Mouse (Mus musculus) kidney, embryonic 14.5 days (tissue): ENCODE results near the gene Dnajc15. TPM values are rescaled to one million over a fixed set of nuclear protein-coding genes. Genes with fewer than 3 reads are reported as not detected.
"Not testable (repeated sequence)": the region's sequence is repeated elsewhere in the genome, so short reads cannot be mapped to it uniquely, and the experiment has no call there.

Experiments used
- ATAC-seq: fragments of 200-750 bp; cut with Nextera tagmentation; 2 replicates; pipeline ENCODE4 v1.8.0; 2017; ENCODE audit warnings: moderate number of reproducible peaks, mild to moderate bottlenecking, moderate TSS enrichment, moderate library complexity; ENCODE audit not compliant: low FRiP score, low TSS enrichment
- H3K27ac ChIP-seq: fragments of 300-500 bp; sonication (generic); 2 replicates; pipeline ENCODE4 v1.5.1; 2014; ENCODE audit warnings: low read depth, mild to moderate bottlenecking, low read length, moderate library complexity, mixed read lengths
- H3K27me3 ChIP-seq: fragments of 300-500 bp; sonication (generic); 2 replicates; pipeline ENCODE4 v1.6.1; 2014; ENCODE audit warnings: mild to moderate bottlenecking, low read length; ENCODE audit not compliant: control insufficient read depth, insufficient read depth
- H3K36me3 ChIP-seq: fragments of 300-500 bp; sonication (generic); 2 replicates; pipeline ENCODE4 v1.6.1; 2014; ENCODE audit warnings: low read length, mixed read lengths; ENCODE audit not compliant: control insufficient read depth, insufficient read depth
- H3K4me1 ChIP-seq: fragments of 300-500 bp; sonication (generic); 2 replicates; pipeline ENCODE4 v1.6.1; 2014; ENCODE audit warnings: low read length, mixed read lengths; ENCODE audit not compliant: control insufficient read depth, insufficient read depth
- H3K4me2 ChIP-seq: fragments of 300-500 bp; sonication (generic); replicated peaks from 2 replicates; pipeline ENCODE4 v1.6.1; 2014; ENCODE audit warnings: low read depth, mild to moderate bottlenecking, low read length
- H3K4me3 ChIP-seq: fragments of 300-500 bp; sonication (generic); 2 replicates; pipeline ENCODE4 v1.5.1; 2014; ENCODE audit warnings: mild to moderate bottlenecking, low read length
- H3K9ac ChIP-seq: fragments of 300-500 bp; sonication (generic); 2 replicates; pipeline ENCODE4 v1.6.1; 2014; ENCODE audit warnings: low read depth, mild to moderate bottlenecking, low read length, moderate library complexity
- H3K9me3 ChIP-seq: fragments of 300-500 bp; sonication (generic); 2 replicates; pipeline ENCODE4 v1.6.1; 2016; ENCODE audit warnings: low read length; ENCODE audit not compliant: control insufficient read depth
- WGBS: fragments of 180-500 bp; shearing (Covaris S2); extraction: QIAGEN DNeasy Blood & Tissue Kit; methylation state at CpG from one replicate; pipeline ENCODE4 v1.1.7; 2014; 5-methylcytosine and 5-hydroxymethylcytosine counted together
- polyA plus RNA-seq: library from polyadenylated mRNA; unstranded; fragments of >200 nt; fragmentation: Nextera tagmentation; extraction: Ambion mirVana; gene quantifications from 2 replicates; pipeline ENCODE4 v1.2.1, GENCODE M21; 2014

Gene Dnajc15
- polyA plus RNA-seq, 1 experiment from 2014 or later = 130 TPM

DNA sequence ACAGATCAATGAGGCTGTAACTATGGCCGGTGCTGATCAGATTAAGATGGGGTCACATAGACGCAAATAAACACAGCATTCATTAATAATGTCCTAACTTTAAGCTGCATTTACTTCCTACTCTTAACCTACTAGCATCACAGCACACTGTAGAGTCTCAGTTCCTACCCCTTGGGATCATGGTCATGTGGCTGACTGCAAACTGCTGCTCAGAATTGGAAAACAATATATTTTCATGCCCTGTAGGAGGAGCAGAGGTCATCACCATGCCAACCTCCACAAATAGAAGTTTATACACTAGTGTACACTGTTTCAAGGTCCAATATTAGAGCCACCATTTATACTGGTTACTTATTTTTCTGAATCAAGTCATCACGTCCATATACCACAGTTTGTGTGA is 21.0 kb upstream of the Dnajc15 start:
- no peak for ATAC-seq
- Histone ChIP-seq H3K27me3 (no peaks in the 10 kb centered on the region), H3K9me3 (no peaks in the 10 kb centered on the region), H3K4me3 (no peak overlapping the region), H3K4me2 (no peak overlapping the region), H3K36me3 (no peaks in the 10 kb centered on the region), H3K4me1 (no peaks in the 10 kb centered on the region), H3K9ac (no peak overlapping the region), H3K27ac (no peak overlapping the region)
- 84% methylated on average over 3 of the region's 3 CpGs for WGBS

DNA sequence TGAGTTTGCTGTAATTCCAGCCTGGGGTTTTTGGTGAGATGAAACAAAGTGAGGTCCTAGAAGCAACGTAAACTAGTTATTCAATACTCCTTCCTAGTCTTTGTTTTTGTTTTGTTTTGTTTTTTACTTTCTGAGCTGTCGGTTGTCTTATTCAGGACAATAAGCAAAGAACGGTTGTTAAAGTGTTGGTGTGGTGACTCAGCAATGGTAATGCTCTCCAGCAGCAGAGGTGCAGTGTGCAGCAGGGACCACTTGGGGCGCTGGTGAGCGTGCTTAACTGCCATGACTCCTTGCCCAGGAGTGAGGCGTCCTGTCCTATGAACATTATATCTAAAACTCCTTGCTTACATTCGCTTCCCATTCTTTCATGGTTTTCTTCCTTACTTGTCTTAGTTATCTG is 15.0 kb upstream of the Dnajc15 start:
- Histone ChIP-seq H3K4me1 (no peaks in the 10 kb centered on the region), H3K9me3 (no peaks in the 10 kb centered on the region), H3K9ac (no peak overlapping the region), H3K4me3 (no peak overlapping the region), H3K4me2 (no peak overlapping the region), H3K27me3 (no peaks in the 10 kb centered on the region), H3K36me3 (no peaks in the 10 kb centered on the region), H3K27ac (no peak overlapping the region)
- no peak for ATAC-seq
- WGBS = 87% methylated on average over 7 of the region's 7 CpGs

DNA sequence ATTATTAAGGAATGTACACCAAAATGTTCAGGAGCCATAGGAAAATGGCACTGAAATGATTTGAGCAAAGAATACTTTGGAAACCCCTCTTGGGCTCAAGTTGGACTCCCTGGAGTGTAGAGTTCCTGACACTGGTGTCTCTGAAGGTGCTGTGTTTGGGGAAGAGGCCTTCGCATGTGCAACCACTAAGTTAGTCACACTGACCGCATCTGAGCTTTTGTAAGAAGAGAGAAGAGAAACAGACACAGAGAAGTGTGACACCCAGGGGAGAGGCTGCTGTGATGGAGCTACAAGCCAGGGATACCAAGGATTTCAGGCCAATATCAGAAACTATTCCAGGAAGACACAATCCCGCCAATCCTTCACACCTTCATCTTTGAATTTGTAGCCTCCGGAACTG is 12.0 kb upstream of the Dnajc15 start:
- no peak overlapping the region for H3K27ac ChIP-seq
- ATAC-seq = no peak
- no peaks in the 10 kb centered on the region for H3K9me3 ChIP-seq
- no peak overlapping the region for H3K4me3 ChIP-seq
- H3K27me3 ChIP-seq = no peaks in the 10 kb centered on the region
- no peaks in the 10 kb centered on the region for H3K4me1 ChIP-seq
- 86% methylated on average over 4 of the region's 4 CpGs for WGBS
- no peak overlapping the region for H3K4me2 ChIP-seq
- H3K9ac ChIP-seq = no peak overlapping the region
- no peaks in the 10 kb centered on the region for H3K36me3 ChIP-seq

DNA sequence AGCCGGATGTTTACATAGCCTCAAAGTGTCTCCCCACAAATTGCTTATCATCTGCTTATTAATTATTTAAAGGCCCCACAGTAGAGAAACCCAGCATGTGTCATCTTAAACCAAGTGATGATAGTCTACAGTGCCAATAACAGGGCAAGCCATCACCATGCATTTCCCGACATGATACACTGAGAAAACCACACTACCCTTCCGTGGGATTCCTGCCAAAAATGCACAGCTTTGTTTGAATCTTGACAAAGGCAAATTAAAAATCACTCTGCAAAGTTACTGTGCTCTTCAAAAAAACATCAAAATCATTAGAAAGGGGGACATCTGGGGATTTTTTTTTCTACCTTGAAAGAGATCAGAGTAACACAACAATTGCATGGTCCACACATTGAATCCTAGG is 11.5 kb upstream of the Dnajc15 start:
- H3K4me2 ChIP-seq = no peak overlapping the region
- H3K9ac ChIP-seq = no peak overlapping the region
- H3K9me3 ChIP-seq = no peaks in the 10 kb centered on the region
- 83% methylated on average over 3 of the region's 3 CpGs for WGBS
- no peak overlapping the region for H3K27ac ChIP-seq
- H3K4me3 ChIP-seq = no peak overlapping the region
- H3K4me1 ChIP-seq = no peaks in the 10 kb centered on the region
- H3K36me3 ChIP-seq = no peaks in the 10 kb centered on the region
- H3K27me3 ChIP-seq = no peaks in the 10 kb centered on the region
- no peak for ATAC-seq

DNA sequence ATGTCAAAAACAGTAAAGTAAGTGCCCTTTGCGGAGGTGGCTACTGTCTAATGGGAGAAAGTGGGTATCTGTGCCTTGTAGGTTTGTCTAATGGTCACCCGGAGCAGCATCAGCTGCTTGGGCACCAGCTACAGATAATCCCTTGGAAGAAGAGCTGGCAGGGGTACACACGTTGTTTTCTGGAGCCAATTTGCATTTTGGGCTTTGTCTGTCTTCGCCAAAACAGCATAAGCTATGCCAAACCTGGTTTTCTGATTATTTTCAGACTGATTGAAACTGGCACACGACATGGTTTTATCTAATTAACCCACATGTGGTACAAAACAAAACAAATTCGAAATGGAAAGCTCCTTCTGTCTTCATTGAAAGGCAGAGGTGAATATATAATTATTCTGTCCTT is 7.7 kb upstream of the Dnajc15 start:
- Histone ChIP-seq H3K9ac (no peak overlapping the region), H3K4me3 (no peak overlapping the region), H3K27me3 (no peaks in the 10 kb centered on the region), H3K4me2 (no peak overlapping the region), H3K4me1 (no peaks in the 10 kb centered on the region), H3K9me3 (no peaks in the 10 kb centered on the region), H3K36me3 (no peaks in the 10 kb centered on the region), H3K27ac (no peak overlapping the region)
- 78% methylated on average over 6 of the region's 6 CpGs for WGBS
- ATAC-seq = no peak

DNA sequence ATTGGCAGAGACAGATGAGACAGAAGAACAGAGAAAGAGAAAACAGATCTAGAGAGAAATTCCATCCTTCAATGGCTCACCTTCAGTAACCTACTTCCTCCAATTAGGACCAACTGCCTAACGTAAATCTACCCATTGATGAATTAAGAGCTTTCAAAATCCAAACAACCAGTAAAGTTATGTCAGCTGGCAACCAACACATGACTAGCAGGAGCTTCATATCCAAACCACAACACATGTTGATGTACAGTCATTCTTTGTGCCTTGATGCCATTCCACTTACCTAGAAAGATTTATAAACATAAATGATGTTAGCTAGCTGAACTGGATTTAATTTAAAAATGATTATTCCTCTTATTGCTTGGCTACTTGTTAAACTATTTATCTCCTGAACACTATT is 7.1 kb upstream of the Dnajc15 start:
- H3K9me3 ChIP-seq = no peaks in the 10 kb centered on the region
- 78% methylated on average over 1 of the region's 1 CpGs for WGBS
- no peak overlapping the region for H3K4me3 ChIP-seq
- H3K27ac ChIP-seq = no peak overlapping the region
- no peaks in the 10 kb centered on the region for H3K36me3 ChIP-seq
- H3K4me2 ChIP-seq = no peak overlapping the region
- H3K27me3 ChIP-seq = no peaks in the 10 kb centered on the region
- no peak overlapping the region for H3K9ac ChIP-seq
- no peak for ATAC-seq
- no peaks in the 10 kb centered on the region for H3K4me1 ChIP-seq

DNA sequence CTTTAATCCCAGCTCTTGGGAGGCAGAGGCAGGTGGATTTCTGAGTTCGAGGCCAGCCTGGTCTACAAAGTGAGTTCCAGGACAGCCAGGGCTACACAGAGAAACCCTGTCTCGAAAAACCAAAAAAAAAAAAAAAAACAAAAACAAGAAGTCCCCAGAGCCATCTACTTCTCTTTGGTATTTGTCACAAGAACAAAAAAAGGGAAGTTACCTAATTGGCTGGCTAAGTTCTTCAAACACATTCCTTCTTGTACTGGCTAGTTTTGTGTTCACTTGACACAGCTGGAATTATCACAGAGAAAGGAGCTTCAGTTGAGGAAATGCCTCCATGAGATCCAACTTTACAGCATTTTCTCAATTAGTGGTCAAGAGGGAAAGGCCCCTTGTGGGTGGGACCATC is 3.0 kb upstream of the Dnajc15 start:
- not testable (repeated sequence) for ATAC-seq, H3K4me2 ChIP-seq, H3K27me3 ChIP-seq, H3K9ac ChIP-seq, H3K4me1 ChIP-seq, H3K27ac ChIP-seq, H3K36me3 ChIP-seq, H3K4me3 ChIP-seq, H3K9me3 ChIP-seq
- 83% methylated on average over 1 of the region's 2 CpGs for WGBS

DNA sequence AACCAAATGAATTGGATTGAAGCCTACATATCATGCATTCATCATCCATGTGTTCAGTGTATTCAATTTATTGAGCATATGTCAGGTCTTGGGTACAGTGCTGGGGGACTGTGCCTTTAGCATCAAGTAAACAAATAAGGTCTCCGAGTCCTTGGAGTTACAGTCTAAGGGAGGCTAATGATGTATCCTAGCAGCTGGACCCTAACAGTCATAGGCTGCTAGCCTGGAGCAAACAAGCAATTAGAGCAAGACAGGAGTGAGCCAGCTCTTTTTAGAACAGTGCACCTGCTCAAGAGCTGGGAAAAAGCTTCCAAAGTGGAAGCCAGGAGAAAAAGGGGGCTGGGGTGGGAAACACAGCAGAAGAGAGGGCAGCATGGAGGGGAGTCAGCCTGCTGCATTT is 1.3 kb upstream of the Dnajc15 start:
- H3K9me3 ChIP-seq = no peaks in the 10 kb centered on the region
- H3K27ac ChIP-seq = no peak overlapping the region
- no peaks in the 10 kb centered on the region for H3K36me3 ChIP-seq
- H3K4me2 ChIP-seq = no peak overlapping the region
- H3K4me3 ChIP-seq = no peak overlapping the region
- WGBS = 95% methylated on average over 1 of the region's 1 CpGs
- no peak for ATAC-seq
- no peaks in the 10 kb centered on the region for H3K4me1 ChIP-seq
- H3K9ac ChIP-seq = no peak overlapping the region
- H3K27me3 ChIP-seq = no peaks in the 10 kb centered on the region

DNA sequence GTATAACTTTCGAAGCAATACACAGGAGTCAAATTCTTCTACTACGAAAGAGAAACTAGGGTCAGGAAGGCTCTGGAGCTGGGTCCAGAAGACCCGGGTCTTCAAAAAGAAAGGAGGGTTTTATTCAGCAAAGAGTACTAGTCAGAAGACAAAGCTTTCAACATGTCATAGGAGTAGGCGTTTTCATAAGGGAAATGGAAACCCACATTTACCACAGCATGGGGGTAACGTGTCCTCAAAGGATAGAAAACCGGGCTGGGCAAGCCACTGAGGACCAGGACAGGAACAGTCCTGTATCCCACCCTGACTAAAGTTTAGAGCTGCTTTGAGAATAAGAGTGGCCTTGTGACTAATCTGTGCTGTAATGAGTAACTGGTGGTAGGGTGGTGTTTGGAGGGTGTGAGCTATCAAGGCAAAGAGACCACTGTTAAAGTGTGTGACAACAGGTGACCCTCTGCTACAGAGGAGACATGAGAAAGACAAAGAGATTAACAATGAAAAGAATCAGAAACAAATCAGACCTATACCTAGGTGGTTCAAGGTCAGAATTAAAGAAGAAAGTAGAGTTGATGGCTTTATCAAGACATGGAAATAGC is 3.4 kb downstream of the Dnajc15 start:
- H3K9ac ChIP-seq = no peak overlapping the region
- 92% methylated on average over 6 of the region's 6 CpGs for WGBS
- ATAC-seq = no peak
- no peaks in the 10 kb centered on the region for H3K9me3 ChIP-seq
- no peak overlapping the region for H3K4me2 ChIP-seq
- H3K36me3 ChIP-seq = no peaks in the 10 kb centered on the region
- H3K4me1 ChIP-seq = no peaks in the 10 kb centered on the region
- H3K4me3 ChIP-seq = no peak overlapping the region
- no peaks in the 10 kb centered on the region for H3K27me3 ChIP-seq
- no peak overlapping the region for H3K27ac ChIP-seq
